ENCODE assay signal across 24 mouse cellular contexts in the genomic region with DNA sequence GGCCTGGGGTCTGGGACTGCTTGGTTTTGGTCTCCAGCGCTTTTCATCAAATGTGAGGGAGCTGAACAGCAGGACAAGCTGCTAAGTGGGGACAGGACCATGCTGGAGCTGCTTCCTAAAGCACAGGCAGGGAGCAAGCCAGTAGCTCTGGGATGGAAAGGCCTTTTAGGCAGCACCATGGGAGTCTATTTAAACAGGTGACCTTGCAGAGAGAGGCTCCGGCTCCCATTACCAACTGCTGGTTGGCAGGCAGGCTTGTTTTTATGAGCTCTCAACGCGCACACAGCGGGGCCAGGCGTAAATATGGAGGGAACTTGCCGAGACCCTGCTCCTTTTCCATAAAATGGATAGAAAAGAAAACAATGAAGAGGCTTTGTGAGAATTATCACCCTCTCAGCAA.
A peak's percentile ranks its signal among the peaks of the same experiment; 100 is the strongest.
DNase-seq lines count a peak whose midpoint lies in the region; ATAC-seq lines count a peak whose summit lies in the region.
"Had no signal": no experiment of that assay in that cellular context is flagged by ENCODE, and none has a peak within 500 bp of the region (broad histone marks: within the 10 kb centered on the region; RNA-seq: fewer than 3 reads in every experiment).

No protein-coding gene starts in this region.

- no peak for ATAC-seq in forebrain, embryonic 13.5 days
- ATAC-seq in kidney, embryonic 14.5 days (ENCODE audit: low FRiP score, low TSS enrichment), result 0 out of 2 replicates have a peak, but pooled peaks have one; percentile 28
- ATAC-seq in neural tube, embryonic 12.5 days (ENCODE audit: low FRiP score, low read depth), result no peak
- ATAC-seq in neural tube, embryonic 15.5 days (ENCODE audit: low FRiP score), result no peak

- H3K4me2 ChIP-seq in forebrain, embryonic 13.5 days, result no peak overlapping the region
- no peak overlapping the region for H3K4me2 ChIP-seq in kidney, embryonic 14.5 days (replicated peaks; ENCODE audit: low read depth, low read length)
- H3K4me2 ChIP-seq in neural tube, embryonic 12.5 days (replicated peaks), result peak overlapping the region; percentile 18
- H3K4me2 ChIP-seq in neural tube, embryonic 15.5 days, result peak overlapping the region; percentile 19; the same call in 1 of the 2 replicates
- H3K4me2 ChIP-seq: embryonic facial prominence, embryonic 13.5 days; heart, embryonic 15.5 days; liver, embryonic 13.5 days; lung, embryonic 14.5 days had no signal

- no peak overlapping the region for H3K4me3 ChIP-seq in forebrain, embryonic 10.5 days
- no peak overlapping the region for H3K4me3 ChIP-seq in forebrain, embryonic 13.5 days
- H3K4me3 ChIP-seq in kidney, embryonic 14.5 days (ENCODE audit: low read length), result no peak overlapping the region
- H3K4me3 ChIP-seq in neural tube, embryonic 12.5 days, result no peak overlapping the region
- no peak overlapping the region for H3K4me3 ChIP-seq in neural tube, embryonic 15.5 days (replicated peaks)
- H3K4me3 ChIP-seq: embryonic facial prominence, embryonic 13.5 days; heart, embryonic 15.5 days; liver, embryonic 13.5 days; myocyte had no signal

- 27% methylated on average over 7 of the region's 7 CpGs for WGBS in forebrain, embryonic 10.5 days
- WGBS in forebrain, embryonic 13.5 days, result 28% methylated on average over 7 of the region's 7 CpGs
- WGBS in kidney, embryonic 14.5 days, result 23% methylated on average over 7 of the region's 7 CpGs
- WGBS in neural tube, embryonic 12.5 days, result 26% methylated on average over 7 of the region's 7 CpGs
- 17% methylated on average over 7 of the region's 7 CpGs for WGBS in neural tube, embryonic 15.5 days

- H3K36me3 ChIP-seq in forebrain, embryonic 10.5 days (replicated peaks), result no peaks in the 10 kb centered on the region
- no peaks in the 10 kb centered on the region for H3K36me3 ChIP-seq in forebrain, embryonic 13.5 days (ENCODE audit: poor library complexity, severe bottlenecking)
- no peaks in the 10 kb centered on the region for H3K36me3 ChIP-seq in kidney, embryonic 14.5 days (ENCODE audit: control insufficient read depth, insufficient read depth, low read length)
- no peaks in the 10 kb centered on the region for H3K36me3 ChIP-seq in neural tube, embryonic 12.5 days
- no peaks in the 10 kb centered on the region for H3K36me3 ChIP-seq in neural tube, embryonic 15.5 days
- H3K36me3 ChIP-seq: embryonic facial prominence, embryonic 13.5 days; G1E; heart, embryonic 15.5 days; liver, embryonic 13.5 days had no signal

- peak; percentile 18 for DNase-seq in forebrain, embryonic 10.5 days (ENCODE audit: extremely low spot score, low spot score)
- no peak for DNase-seq in kidney, postnatal 10 days
- DNase-seq in neural tube, embryonic 10.5 days (ENCODE audit: extremely low spot score, low spot score), result no peak
- DNase-seq in thymus, postnatal 4 days, result no peak
- DNase-seq: adrenal gland, postnatal 14 days; cerebellum, adult 11 months; cerebellum, postnatal 14 days; gastrocnemius, postnatal 36 days; heart, postnatal 4 days; layer of hippocampus, postnatal 36 days; liver, embryonic 13.5 days; lung, embryonic 14.5 days; lung, postnatal 36 days; retina, postnatal 1 day; right cerebral cortex, postnatal 4 days had no signal

- no peaks in the 10 kb centered on the region for H3K27me3 ChIP-seq in forebrain, embryonic 10.5 days (ENCODE audit: poor library complexity, severe bottlenecking)
- H3K27me3 ChIP-seq in forebrain, embryonic 13.5 days, result no peaks in the 10 kb centered on the region
- H3K27me3 ChIP-seq in kidney, embryonic 14.5 days (ENCODE audit: control insufficient read depth, insufficient read depth, low read length), result no peaks in the 10 kb centered on the region
- no peaks in the 10 kb centered on the region for H3K27me3 ChIP-seq in neural tube, embryonic 12.5 days (replicated peaks)
- H3K27me3 ChIP-seq in neural tube, embryonic 15.5 days (replicated peaks), result no peaks in the 10 kb centered on the region
- H3K27me3 ChIP-seq: embryonic facial prominence, embryonic 13.5 days; heart, embryonic 15.5 days; liver, embryonic 13.5 days had no signal

- H3K9me3 ChIP-seq in forebrain, embryonic 10.5 days, result no peaks in the 10 kb centered on the region
- no peaks in the 10 kb centered on the region for H3K9me3 ChIP-seq in forebrain, embryonic 13.5 days (replicated peaks)
- H3K9me3 ChIP-seq in kidney, embryonic 14.5 days (ENCODE audit: control insufficient read depth, low read length), result no peaks in the 10 kb centered on the region
- H3K9me3 ChIP-seq in neural tube, embryonic 12.5 days, result no peaks in the 10 kb centered on the region
- H3K9me3 ChIP-seq in neural tube, embryonic 15.5 days (replicated peaks), result no peaks in the 10 kb centered on the region
- H3K9me3 ChIP-seq: embryonic facial prominence, embryonic 13.5 days; G1E; heart, embryonic 15.5 days; liver, embryonic 13.5 days had no signal

- H3K27ac ChIP-seq in forebrain, embryonic 10.5 days, result no peak overlapping the region
- H3K27ac ChIP-seq in forebrain, embryonic 13.5 days, result no peak overlapping the region
- no peak overlapping the region for H3K27ac ChIP-seq in kidney, embryonic 14.5 days (ENCODE audit: low read depth, low read length)
- H3K27ac ChIP-seq in neural tube, embryonic 12.5 days, result no peak overlapping the region
- no peak overlapping the region for H3K27ac ChIP-seq in neural tube, embryonic 15.5 days (replicated peaks)
- H3K27ac ChIP-seq: embryonic facial prominence, embryonic 13.5 days; heart, embryonic 15.5 days; liver, embryonic 13.5 days; stomach, postnatal 0 days had no signal

- no peak overlapping the region for H3K9ac ChIP-seq in forebrain, embryonic 13.5 days
- H3K9ac ChIP-seq in kidney, embryonic 14.5 days (ENCODE audit: low read depth, low read length), result no peak overlapping the region
- no peak overlapping the region for H3K9ac ChIP-seq in neural tube, embryonic 12.5 days
- H3K9ac ChIP-seq in neural tube, embryonic 15.5 days (replicated peaks), result no peak overlapping the region
- H3K9ac ChIP-seq: embryonic facial prominence, embryonic 13.5 days; heart, embryonic 15.5 days; liver, embryonic 13.5 days; lung, embryonic 14.5 days had no signal

- peaks cover 11% of the 10 kb centered on the region for H3K4me1 ChIP-seq in forebrain, embryonic 10.5 days
- H3K4me1 ChIP-seq in forebrain, embryonic 13.5 days, result 0 out of 2 replicates have a peak, but pooled peaks cover 7% of the 10 kb centered on the region
- no peaks in the 10 kb centered on the region for H3K4me1 ChIP-seq in kidney, embryonic 14.5 days (ENCODE audit: control insufficient read depth, insufficient read depth, low read length)
- H3K4me1 ChIP-seq in neural tube, embryonic 12.5 days, result 0 out of 2 replicates have a peak, but pooled peaks cover 4% of the 10 kb centered on the region
- no peaks in the 10 kb centered on the region for H3K4me1 ChIP-seq in neural tube, embryonic 15.5 days
- H3K4me1 ChIP-seq: embryonic facial prominence, embryonic 13.5 days; liver, embryonic 13.5 days had no signal

Comparison
In these comparisons a context has a peak if more than half of its experiments do, and no peak if none do; other contexts are left out.
1. H3K4me2 ChIP-seq: peak in neural tube, embryonic 12.5 days (single experiment) and neural tube, embryonic 15.5 days (single experiment); none in forebrain, embryonic 13.5 days (single experiment) and kidney, embryonic 14.5 days (single experiment).